Mouse (Mus musculus): ENCODE measurements around the gene Eefsec. TPM values are rescaled to one million over a fixed set of nuclear protein-coding genes. Genes with fewer than 3 reads are reported as not detected.

Eefsec gene
- polyA plus RNA-seq, 1 experiment, result 18.7 TPM

DNA sequence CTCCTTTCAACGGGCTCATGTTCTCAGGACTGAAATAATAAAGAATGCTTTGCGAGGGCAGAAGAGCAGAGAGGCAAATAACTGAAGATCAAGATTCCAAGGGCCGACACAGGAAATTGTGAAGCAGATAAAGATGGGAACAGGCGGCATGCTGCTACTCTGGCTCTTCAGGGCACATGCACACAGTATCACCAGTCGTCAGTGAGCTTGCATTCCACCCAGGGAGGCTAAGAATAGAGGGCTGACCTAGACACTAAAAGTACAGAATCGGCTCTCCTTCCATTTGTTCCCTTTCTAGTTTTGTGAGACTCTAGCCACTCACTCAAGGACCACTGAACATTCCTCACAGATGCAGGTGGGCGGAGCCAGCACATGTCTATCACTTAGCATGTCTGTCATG lies 145.1 kb downstream of the Eefsec start:
- TF ChIP-seq CTCF (IDR thresholded peaks at IDR 0.05; ENCODE audit: low read depth, low read length), result no peak
- TF ChIP-seq POLR2A (IDR thresholded peaks at IDR 0.05; ENCODE audit: insufficient read depth, low read length), result no peak
- TF ChIP-seq EP300 (IDR thresholded peaks at IDR 0.05; ENCODE audit: insufficient read depth, low read depth, low read length), result no peak

GRCm38 (mm10) chr6:88299491-88299890 lies 146.8 kb downstream of the Eefsec start:
- H3K9me3 ChIP-seq (replicated peaks; ENCODE audit: control insufficient read depth, insufficient read depth, low read length, poor library complexity, severe bottlenecking), result no peaks in the 10 kb centered on the region
- no peak overlapping the region for H3K4me3 ChIP-seq (ENCODE audit: low read depth, low read length)
- no peaks in the 10 kb centered on the region for H3K36me3 ChIP-seq (ENCODE audit: control insufficient read depth, insufficient read depth, low read length, poor library complexity, severe bottlenecking)
- H3K4me1 ChIP-seq (ENCODE audit: control insufficient read depth, insufficient read depth, low read length), result no peaks in the 10 kb centered on the region
- H3K27me3 ChIP-seq (ENCODE audit: control insufficient read depth, insufficient read depth, low read length, poor library complexity, severe bottlenecking), result no peaks in the 10 kb centered on the region
- no peak overlapping the region for H3K27ac ChIP-seq (ENCODE audit: insufficient read depth, low read length)
- no peak for TF ChIP-seq CTCF (IDR thresholded peaks at IDR 0.05; ENCODE audit: low read depth, low read length)
- TF ChIP-seq EP300 (IDR thresholded peaks at IDR 0.05; ENCODE audit: insufficient read depth, low read depth, low read length), result no peak
- TF ChIP-seq POLR2A (IDR thresholded peaks at IDR 0.05; ENCODE audit: insufficient read depth, low read length), result no peak
- no peak overlapping the region for H3K9ac ChIP-seq (ENCODE audit: low read depth, poor library complexity, severe bottlenecking)

More for the DNA sequence above, 145.1 kb downstream of the Eefsec start:
- Histone ChIP-seq H3K9ac (ENCODE audit: low read depth, poor library complexity, severe bottlenecking) (no peak overlapping the region), H3K4me3 (ENCODE audit: low read depth, low read length) (no peak overlapping the region), H3K4me1 (ENCODE audit: control insufficient read depth, insufficient read depth, low read length) (no peaks in the 10 kb centered on the region), H3K27me3 (ENCODE audit: control insufficient read depth, insufficient read depth, low read length, poor library complexity, severe bottlenecking) (no peaks in the 10 kb centered on the region), H3K36me3 (ENCODE audit: control insufficient read depth, insufficient read depth, low read length, poor library complexity, severe bottlenecking) (no peaks in the 10 kb centered on the region), H3K9me3 (replicated peaks; ENCODE audit: control insufficient read depth, insufficient read depth, low read length, poor library complexity, severe bottlenecking) (no peaks in the 10 kb centered on the region), H3K27ac (ENCODE audit: insufficient read depth, low read length) (no peak overlapping the region)

DNA sequence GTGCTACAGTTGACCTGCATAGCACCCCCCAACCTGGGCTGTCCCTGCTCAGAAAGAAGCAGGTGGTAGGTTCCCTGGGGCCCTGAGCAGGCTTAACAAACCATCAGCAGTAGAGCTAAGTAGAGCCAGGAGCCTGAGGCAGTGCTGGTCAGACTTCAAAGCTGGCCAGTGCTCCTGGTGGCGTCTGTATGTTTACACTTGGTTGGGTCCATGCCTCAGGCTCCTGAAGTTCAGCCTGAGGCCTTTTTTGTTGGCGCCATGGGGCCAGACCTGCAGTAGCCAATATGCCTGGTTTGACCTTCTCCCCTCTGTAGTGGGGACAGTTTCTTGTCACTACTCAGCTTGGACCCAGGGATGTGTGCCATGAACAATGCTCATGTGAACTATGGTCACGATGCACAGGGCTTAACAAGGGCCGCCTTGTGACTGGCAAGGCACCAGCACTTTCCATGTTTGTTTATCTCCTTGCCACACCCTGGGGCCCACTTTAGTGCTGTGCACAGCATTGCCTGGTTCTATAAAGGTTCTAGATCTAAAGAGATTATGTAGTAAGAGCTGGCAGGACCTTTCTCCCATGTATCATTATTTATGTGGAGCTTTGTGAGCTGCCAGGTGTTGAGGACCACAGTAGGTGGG lies 153.9 kb downstream of the Eefsec start:
- Histone ChIP-seq H3K9me3 (replicated peaks; ENCODE audit: control insufficient read depth, insufficient read depth, low read length, poor library complexity, severe bottlenecking) (no peaks in the 10 kb centered on the region), H3K27me3 (ENCODE audit: control insufficient read depth, insufficient read depth, low read length, poor library complexity, severe bottlenecking) (no peaks in the 10 kb centered on the region), H3K9ac (ENCODE audit: low read depth, poor library complexity, severe bottlenecking) (no peak overlapping the region), H3K4me1 (ENCODE audit: control insufficient read depth, insufficient read depth, low read length) (no peaks in the 10 kb centered on the region), H3K27ac (ENCODE audit: insufficient read depth, low read length) (no peak overlapping the region), H3K36me3 (ENCODE audit: control insufficient read depth, insufficient read depth, low read length, poor library complexity, severe bottlenecking) (no peaks in the 10 kb centered on the region), H3K4me3 (ENCODE audit: low read depth, low read length) (no peak overlapping the region)
- TF ChIP-seq POLR2A (IDR thresholded peaks at IDR 0.05; ENCODE audit: insufficient read depth, low read length) (no peak), CTCF (IDR thresholded peaks at IDR 0.05; ENCODE audit: low read depth, low read length) (no peak)

DNA sequence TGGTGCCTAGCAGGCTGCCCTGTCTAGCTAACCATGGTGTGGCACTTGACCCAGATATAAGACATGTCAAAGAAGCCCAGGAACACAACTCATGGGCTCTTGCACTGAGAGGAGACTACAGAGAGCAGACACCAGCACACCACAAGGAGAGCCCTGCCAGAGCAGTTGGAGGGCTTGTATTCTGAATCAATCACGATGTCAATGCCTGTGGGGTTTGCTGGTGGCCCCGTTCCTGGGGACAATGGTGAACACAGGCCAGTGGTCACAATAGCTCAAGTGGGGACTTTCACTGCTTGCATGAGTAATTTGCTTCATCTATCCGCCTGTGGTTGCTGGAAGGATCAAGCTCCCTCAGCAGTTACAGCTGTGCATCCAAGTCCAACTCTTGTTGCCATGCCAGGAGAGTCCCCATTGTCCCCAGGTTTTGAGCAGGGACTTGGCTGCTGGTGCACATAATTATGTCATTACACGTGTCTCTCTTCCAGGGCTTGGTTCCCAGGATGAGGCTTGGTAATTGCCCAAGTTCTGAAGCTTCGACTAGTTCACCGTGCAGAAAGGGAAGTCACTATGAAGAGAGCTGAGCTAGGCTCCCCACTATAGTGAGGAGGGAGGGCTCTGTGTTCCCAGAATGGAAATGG lies 156.1 kb downstream of the Eefsec start:
- Histone ChIP-seq H3K27ac (ENCODE audit: insufficient read depth, low read length) (no peak overlapping the region), H3K4me3 (ENCODE audit: low read depth, low read length) (no peak overlapping the region), H3K4me1 (ENCODE audit: control insufficient read depth, insufficient read depth, low read length) (no peaks in the 10 kb centered on the region), H3K27me3 (ENCODE audit: control insufficient read depth, insufficient read depth, low read length, poor library complexity, severe bottlenecking) (no peaks in the 10 kb centered on the region), H3K9ac (ENCODE audit: low read depth, poor library complexity, severe bottlenecking) (no peak overlapping the region), H3K36me3 (ENCODE audit: control insufficient read depth, insufficient read depth, low read length, poor library complexity, severe bottlenecking) (no peaks in the 10 kb centered on the region), H3K9me3 (replicated peaks; ENCODE audit: control insufficient read depth, insufficient read depth, low read length, poor library complexity, severe bottlenecking) (no peaks in the 10 kb centered on the region)
- TF ChIP-seq CTCF (IDR thresholded peaks at IDR 0.05; ENCODE audit: low read depth, low read length) (no peak), EP300 (IDR thresholded peaks at IDR 0.05; ENCODE audit: insufficient read depth, low read depth, low read length) (no peak), POLR2A (IDR thresholded peaks at IDR 0.05; ENCODE audit: insufficient read depth, low read length) (no peak)

- no peaks in the 10 kb centered on the region for H3K4me1 ChIP-seq (ENCODE audit: control insufficient read depth, insufficient read depth, low read length)
- no peak for TF ChIP-seq CTCF (IDR thresholded peaks at IDR 0.05; ENCODE audit: low read depth, low read length)
- TF ChIP-seq POLR2A (IDR thresholded peaks at IDR 0.05; ENCODE audit: insufficient read depth, low read length), result no peak
- TF ChIP-seq EP300 (IDR thresholded peaks at IDR 0.05; ENCODE audit: insufficient read depth, low read depth, low read length), result no peak
- H3K36me3 ChIP-seq (ENCODE audit: control insufficient read depth, insufficient read depth, low read length, poor library complexity, severe bottlenecking), result no peaks in the 10 kb centered on the region
- H3K9ac ChIP-seq (ENCODE audit: low read depth, poor library complexity, severe bottlenecking), result no peak overlapping the region
- H3K4me3 ChIP-seq (ENCODE audit: low read depth, low read length), result no peak overlapping the region
- H3K9me3 ChIP-seq (replicated peaks; ENCODE audit: control insufficient read depth, insufficient read depth, low read length, poor library complexity, severe bottlenecking), result no peaks in the 10 kb centered on the region
- H3K27ac ChIP-seq (ENCODE audit: insufficient read depth, low read length), result no peak overlapping the region
- no peaks in the 10 kb centered on the region for H3K27me3 ChIP-seq (ENCODE audit: control insufficient read depth, insufficient read depth, low read length, poor library complexity, severe bottlenecking)
These were observed 168.2 kb downstream of the Eefsec start for GRCm38 (mm10) chr6:88278141-88278540.

DNA sequence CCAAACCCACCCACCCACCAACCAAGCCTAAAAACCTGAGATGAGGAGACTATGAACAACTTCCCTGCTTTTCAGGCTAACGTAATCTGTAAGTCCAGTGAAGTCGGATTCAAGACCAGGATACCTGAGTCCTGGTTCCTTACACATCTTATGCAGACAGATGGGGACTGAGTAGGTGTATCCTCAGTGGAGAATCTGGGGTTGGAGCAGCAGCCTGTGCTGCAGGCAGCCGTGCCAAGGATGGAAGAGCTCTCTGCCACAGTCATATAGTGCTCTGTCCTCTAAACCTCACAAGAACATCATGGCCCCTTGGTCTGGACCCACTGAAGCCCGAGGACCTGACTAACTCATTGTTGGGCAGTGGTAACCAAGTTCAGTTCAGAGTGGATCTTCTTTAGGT lies 169.1 kb downstream of the Eefsec start:
- H3K27ac ChIP-seq (ENCODE audit: insufficient read depth, low read length), result no peak overlapping the region
- no peaks in the 10 kb centered on the region for H3K9me3 ChIP-seq (replicated peaks; ENCODE audit: control insufficient read depth, insufficient read depth, low read length, poor library complexity, severe bottlenecking)
- no peaks in the 10 kb centered on the region for H3K36me3 ChIP-seq (ENCODE audit: control insufficient read depth, insufficient read depth, low read length, poor library complexity, severe bottlenecking)
- no peaks in the 10 kb centered on the region for H3K4me1 ChIP-seq (ENCODE audit: control insufficient read depth, insufficient read depth, low read length)
- H3K27me3 ChIP-seq (ENCODE audit: control insufficient read depth, insufficient read depth, low read length, poor library complexity, severe bottlenecking), result no peaks in the 10 kb centered on the region
- no peak overlapping the region for H3K4me3 ChIP-seq (ENCODE audit: low read depth, low read length)
- TF ChIP-seq CTCF (IDR thresholded peaks at IDR 0.05; ENCODE audit: low read depth, low read length) (no peak), POLR2A (IDR thresholded peaks at IDR 0.05; ENCODE audit: insufficient read depth, low read length) (no peak), EP300 (IDR thresholded peaks at IDR 0.05; ENCODE audit: insufficient read depth, low read depth, low read length) (no peak)
- no peak overlapping the region for H3K9ac ChIP-seq (ENCODE audit: low read depth, poor library complexity, severe bottlenecking)
